Mouse (Mus musculus): Measurements from ENCODE around the gene Gm42957.
"Not testable (repeated sequence)": the region's sequence is repeated elsewhere in the genome, so short reads cannot be mapped to it uniquely, and the experiment has no call there.

Gene Gm42957

GRCm38 (mm10) chr3:96673514-96673913 is 38.2 kb downstream of the Gm42957 start:
- in situ Hi-C loops (cut with MboI; ENCODE audit: low sequenced_read_pairs) = no loop called here

- in situ Hi-C loops (cut with MboI; ENCODE audit: low sequenced_read_pairs) = no loop called here
These were observed 39.2 kb downstream of the Gm42957 start for GRCm38 (mm10) chr3:96674442-96674841.

- in situ Hi-C loops (cut with MboI; ENCODE audit: low sequenced_read_pairs) = no loop called here
These were observed 39.9 kb downstream of the Gm42957 start for GRCm38 (mm10) chr3:96675171-96675570.

GRCm38 (mm10) chr3:96675690-96676089 is 40.4 kb downstream of the Gm42957 start:
- in situ Hi-C loops (cut with MboI; ENCODE audit: low sequenced_read_pairs) = no loop called here

GRCm38 (mm10) chr3:96678456-96678855 is 43.2 kb downstream of the Gm42957 start:
- in situ Hi-C loops (cut with MboI; ENCODE audit: low sequenced_read_pairs) = no loop called here

GRCm38 (mm10) chr3:96679159-96679674 is 43.9 kb downstream of the Gm42957 start:
- in situ Hi-C loops (cut with MboI; ENCODE audit: low sequenced_read_pairs) = no loop called here

GRCm38 (mm10) chr3:96680269-96680956 is 45.1 kb downstream of the Gm42957 start:
- in situ Hi-C loops (cut with MboI; ENCODE audit: low sequenced_read_pairs) = no loop called here

GRCm38 (mm10) chr3:96683496-96683895 is 48.2 kb downstream of the Gm42957 start:
- in situ Hi-C loops (cut with MboI; ENCODE audit: low sequenced_read_pairs) = no loop called here

GRCm38 (mm10) chr3:96684151-96684821 is 49.0 kb downstream of the Gm42957 start:
- in situ Hi-C loops (cut with MboI; ENCODE audit: low sequenced_read_pairs) = no loop called here

GRCm38 (mm10) chr3:96684822-96685156 is 49.5 kb downstream of the Gm42957 start:
- in situ Hi-C loops (cut with MboI; ENCODE audit: low sequenced_read_pairs) = no loop called here

- in situ Hi-C loops (cut with MboI; ENCODE audit: low sequenced_read_pairs) = not testable (repeated sequence)
These were observed 50.8 kb downstream of the Gm42957 start for GRCm38 (mm10) chr3:96686057-96686456.

GRCm38 (mm10) chr3:96688854-96689253 is 53.6 kb downstream of the Gm42957 start:
- in situ Hi-C loops (cut with MboI; ENCODE audit: low sequenced_read_pairs) = no loop called here

- in situ Hi-C loops (cut with MboI; ENCODE audit: low sequenced_read_pairs) = no loop called here
These were observed 55.0 kb downstream of the Gm42957 start for GRCm38 (mm10) chr3:96690298-96690697.

GRCm38 (mm10) chr3:96692506-96692905 is 57.2 kb downstream of the Gm42957 start:
- in situ Hi-C loops (cut with MboI; ENCODE audit: low sequenced_read_pairs) = no loop called here

- in situ Hi-C loops (cut with MboI; ENCODE audit: low sequenced_read_pairs) = no loop called here
These were observed 58.3 kb downstream of the Gm42957 start for GRCm38 (mm10) chr3:96693579-96693978.

GRCm38 (mm10) chr3:96696198-96696765 is 61.0 kb downstream of the Gm42957 start, which contains the start of gene Pias3:
TSS of gene Pias3 (plus strand) at chr3:96696384.
- in situ Hi-C loops (cut with MboI; ENCODE audit: low sequenced_read_pairs) = no loop called here

GRCm38 (mm10) chr3:96696766-96697732 is 61.8 kb downstream of the Gm42957 start:
- in situ Hi-C loops (cut with MboI; ENCODE audit: low sequenced_read_pairs) = no loop called here

- in situ Hi-C loops (cut with MboI; ENCODE audit: low sequenced_read_pairs) = no loop called here
These were observed 63.9 kb downstream of the Gm42957 start for GRCm38 (mm10) chr3:96698993-96699690.

- in situ Hi-C loops (cut with MboI; ENCODE audit: low sequenced_read_pairs) = no loop called here
These were observed 65.1 kb downstream of the Gm42957 start for GRCm38 (mm10) chr3:96700376-96700775.

- in situ Hi-C loops (cut with MboI; ENCODE audit: low sequenced_read_pairs) = no loop called here
These were observed 65.7 kb downstream of the Gm42957 start for GRCm38 (mm10) chr3:96701003-96701402.

Measured in CH12F3 (cell line).